Mouse (Mus musculus) ES-CJ7 (cell line): ENCODE measurements at regions not wholly inside any gene's neighbourhood (a gene's known extent, or its start where the extent isn't known, plus 50 kb on each side); places are given as distances from the start of the nearest gene placed in this dataset.

Experiments
- DNase-seq: peaks from one replicate; pipeline ENCODE4 v3.0.0; 2011; ENCODE audit warnings: low read depth, low spot score

GRCm38 (mm10) chr13:85430821-85431220 is 141.9 kb upstream of the Rasa1 start:
- no peak for DNase-seq

GRCm38 (mm10) chr13:85430040-85430439 is 141.1 kb upstream of the Rasa1 start:
- no peak for DNase-seq

DNA sequence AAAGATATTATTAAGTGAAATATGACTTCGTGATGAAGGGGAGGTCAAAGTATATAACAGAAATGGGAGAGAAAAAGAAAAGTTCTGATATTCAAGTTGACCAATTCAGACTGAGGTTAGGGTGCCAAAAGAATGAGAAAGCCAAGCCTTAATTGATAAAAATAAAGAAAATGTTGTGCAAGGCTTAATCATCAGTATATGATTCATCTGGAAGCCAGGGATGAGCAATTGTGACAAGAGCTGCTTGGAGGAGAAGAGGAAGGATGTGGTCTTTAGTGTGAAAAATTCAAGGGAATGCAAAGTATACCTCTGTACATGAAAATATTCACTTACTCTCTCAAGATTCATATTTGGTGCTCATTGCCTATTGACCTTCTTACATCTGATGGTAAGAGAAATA is 129.7 kb upstream of the Rasa1 start:
- no peak for DNase-seq

DNA sequence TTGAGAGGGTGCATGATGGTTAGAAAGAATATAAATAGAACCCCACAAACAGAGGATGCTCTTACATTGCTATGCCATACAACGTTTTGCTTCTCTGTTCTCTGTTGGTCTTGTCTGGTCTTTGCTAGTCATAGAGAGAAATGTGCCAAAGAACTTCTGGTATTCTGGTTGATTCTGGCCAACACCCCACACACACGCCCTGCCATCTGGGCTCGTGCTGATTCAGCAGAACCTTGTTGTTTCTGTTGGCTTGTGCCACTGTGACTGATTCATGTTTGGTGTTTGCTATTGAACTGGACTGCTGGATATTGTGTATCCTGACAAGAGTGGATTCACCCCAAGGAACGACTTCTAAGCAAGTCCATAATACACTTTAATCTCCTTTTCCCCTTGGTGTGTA is 126.0 kb upstream of the Rasa1 start:
- DNase-seq: no peak

- no peak for DNase-seq
These were observed 122.4 kb upstream of the Rasa1 start for GRCm38 (mm10) chr13:85411327-85411726.

DNA sequence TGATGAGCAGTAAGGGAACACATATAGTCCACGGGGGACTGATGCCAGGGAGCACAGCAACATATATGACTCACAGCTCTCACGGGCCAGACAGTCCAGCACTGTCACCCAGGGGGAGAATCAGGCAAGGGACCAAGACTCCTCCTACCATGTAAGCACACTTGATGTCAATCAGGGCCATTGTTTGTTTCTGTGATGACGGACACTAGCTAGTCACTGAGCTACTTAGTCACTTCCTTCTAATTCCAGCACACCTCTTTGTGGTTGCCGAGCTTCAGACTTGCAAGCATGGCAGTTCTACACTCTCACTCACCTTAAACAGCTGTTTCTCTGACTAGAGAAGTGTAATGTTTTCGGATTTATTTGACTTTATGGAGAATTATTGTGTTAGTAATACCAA is 109.9 kb upstream of the Rasa1 start:
- DNase-seq: no peak

- no peak for DNase-seq
These were observed 87.5 kb upstream of the Rasa1 start for GRCm38 (mm10) chr13:85376338-85376998.

DNA sequence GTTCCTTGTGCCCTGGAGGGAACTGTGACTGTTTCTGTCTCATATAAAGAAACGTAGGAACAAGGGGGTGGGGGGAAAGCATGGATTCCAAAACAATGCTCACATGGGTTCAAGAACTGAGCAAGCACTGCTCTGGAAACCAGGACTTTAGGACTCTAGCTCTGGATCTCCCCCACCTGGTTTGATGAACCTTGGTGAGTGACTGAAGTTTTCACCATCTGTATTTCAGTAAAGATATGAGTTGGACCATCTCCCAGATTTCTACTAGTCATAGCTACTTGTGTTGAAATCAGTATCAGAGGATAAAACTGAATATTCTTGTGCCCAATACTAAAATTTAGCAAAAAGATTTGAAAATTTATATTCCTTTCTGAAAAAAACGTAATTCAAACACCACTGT is 70.7 kb upstream of the Rasa1 start:
- no peak for DNase-seq

DNA sequence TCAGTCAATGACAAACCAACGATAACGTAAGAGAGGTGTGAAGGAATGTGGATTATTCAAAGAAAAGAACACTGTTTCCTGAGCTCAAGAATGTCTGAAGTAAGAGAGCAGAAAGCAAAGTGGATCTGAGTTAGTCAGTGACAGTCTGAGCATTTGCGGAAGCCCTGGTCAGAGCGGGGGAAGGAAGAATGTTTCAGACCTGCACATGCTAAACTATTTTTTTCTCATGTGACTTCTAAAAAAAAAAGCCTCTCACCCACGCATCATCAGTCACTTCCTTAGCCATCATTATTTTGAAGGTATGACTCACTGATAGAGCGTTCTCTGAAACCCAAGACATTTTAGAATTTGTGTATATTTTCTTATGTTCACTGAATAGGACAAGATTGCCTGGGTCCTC is 70.2 kb upstream of the Rasa1 start:
- no peak for DNase-seq

DNA sequence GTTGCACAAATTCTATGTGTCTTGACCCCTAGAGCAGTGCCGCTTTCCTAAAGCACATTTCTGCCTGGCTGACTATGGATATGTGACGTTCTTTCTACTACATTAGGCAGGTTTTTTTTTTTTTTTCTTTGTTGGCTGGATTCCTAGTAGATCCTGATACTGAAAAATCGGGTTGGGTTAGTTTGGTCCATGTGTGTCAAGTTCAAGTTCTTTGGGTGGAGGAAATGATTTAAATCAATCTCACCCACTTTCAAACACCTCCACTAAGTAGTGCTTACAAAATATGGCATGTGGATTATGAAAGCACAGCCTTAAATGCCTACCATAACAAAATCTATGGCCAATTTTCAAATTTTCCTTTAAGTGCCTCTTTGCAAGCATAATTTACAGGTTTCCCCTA is 63.1 kb upstream of the Rasa1 start:
- no peak for DNase-seq
